Mouse (Mus musculus) midbrain, embryonic 15.5 days (tissue): Measurements from ENCODE around the gene Palm3. TPM values are rescaled to one million over a fixed set of nuclear protein-coding genes. Genes with fewer than 3 reads are reported as not detected.
"Not testable (repeated sequence)": the region's sequence is repeated elsewhere in the genome, so short reads cannot be mapped to it uniquely, and the experiment has no call there.

Experiments used
- ATAC-seq: fragments of 200-750 bp; cut with Nextera tagmentation; replicated peaks from 2 replicates; pipeline ENCODE4 v1.8.0; 2017; ENCODE audit warnings: moderate TSS enrichment
- H3K27ac ChIP-seq: fragments of 300-500 bp; sonication (generic); 2 replicates; pipeline ENCODE4 v1.5.1; 2015; ENCODE audit warnings: mild to moderate bottlenecking, inconsistent platforms
- H3K27me3 ChIP-seq: fragments of 300-500 bp; sonication (generic); replicated peaks from 2 replicates; pipeline ENCODE4 v1.6.1; 2015; ENCODE audit warnings: inconsistent platforms
- H3K36me3 ChIP-seq: fragments of 300-500 bp; sonication (generic); replicated peaks from 2 replicates; pipeline ENCODE4 v1.6.1; 2015; ENCODE audit warnings: inconsistent platforms
- H3K4me1 ChIP-seq: fragments of 300-500 bp; sonication (generic); 2 replicates; pipeline ENCODE4 v1.6.1; 2015; ENCODE audit warnings: inconsistent platforms
- H3K4me2 ChIP-seq: fragments of 300-500 bp; sonication (generic); 2 replicates; pipeline ENCODE4 v1.6.1; 2015; ENCODE audit warnings: inconsistent platforms, mild to moderate bottlenecking, moderate library complexity
- H3K4me3 ChIP-seq: fragments of 300-500 bp; sonication (generic); 2 replicates; pipeline ENCODE4 v1.5.1; 2015; ENCODE audit warnings: mild to moderate bottlenecking, inconsistent platforms
- H3K9ac ChIP-seq: fragments of 300-500 bp; sonication (generic); 2 replicates; pipeline ENCODE4 v1.6.1; 2015; ENCODE audit warnings: mild to moderate bottlenecking, inconsistent platforms
- H3K9me3 ChIP-seq: fragments of 300-500 bp; sonication (generic); 2 replicates; pipeline ENCODE4 v1.6.1; 2016; ENCODE audit warnings: inconsistent platforms
- WGBS: fragments of 180-500 bp; shearing (Covaris S2); methylation state at CpG from one replicate; pipeline ENCODE4 v1.1.7; 2015; ENCODE audit warnings: mixed read lengths; 5-methylcytosine and 5-hydroxymethylcytosine counted together
- polyA plus RNA-seq: library from polyadenylated mRNA; unstranded; fragments of >200 nt; fragmentation: Nextera tagmentation; extraction: Ambion mirVana; gene quantifications from 2 replicates; pipeline ENCODE4 v1.2.1, GENCODE M21; 2015

The Palm3 gene
- polyA plus RNA-seq, 1 experiment from 2014 or later = 2.6 TPM

GRCm38 (mm10) chr8:83981533-83981932 lies 39.7 kb upstream of the Palm3 start:
- WGBS = 96% methylated on average over 7 of the region's 7 CpGs
- Histone ChIP-seq H3K9me3 (no peaks in the 10 kb centered on the region), H3K4me2 (no peak overlapping the region), H3K4me1 (peaks cover 22% of the 10 kb centered on the region), H3K36me3 (peaks cover 45% of the 10 kb centered on the region), H3K27me3 (no peaks in the 10 kb centered on the region), H3K4me3 (no peak overlapping the region), H3K27ac (no peak overlapping the region), H3K9ac (no peak overlapping the region)
- no peak for ATAC-seq

GRCm38 (mm10) chr8:83982449-83982848 lies 38.8 kb upstream of the Palm3 start:
- H3K4me1 ChIP-seq = peaks cover 12% of the 10 kb centered on the region
- ATAC-seq = no peak
- no peak overlapping the region for H3K27ac ChIP-seq
- no peak overlapping the region for H3K4me3 ChIP-seq
- H3K36me3 ChIP-seq = peaks cover 53% of the 10 kb centered on the region
- no peak overlapping the region for H3K9ac ChIP-seq
- no peaks in the 10 kb centered on the region for H3K27me3 ChIP-seq
- 93% methylated on average over 4 of the region's 4 CpGs for WGBS
- no peak overlapping the region for H3K4me2 ChIP-seq
- H3K9me3 ChIP-seq = no peaks in the 10 kb centered on the region

GRCm38 (mm10) chr8:83983222-83983621 lies 38.0 kb upstream of the Palm3 start:
- H3K9ac ChIP-seq, H3K4me1 ChIP-seq, H3K4me2 ChIP-seq, H3K9me3 ChIP-seq, H3K27ac ChIP-seq, ATAC-seq, H3K4me3 ChIP-seq, H3K27me3 ChIP-seq: not testable (repeated sequence)
- 94% methylated on average over 2 of the region's 2 CpGs for WGBS
- peaks cover 57% of the 10 kb centered on the region for H3K36me3 ChIP-seq

- H3K4me3 ChIP-seq = no peak overlapping the region
- no peaks in the 10 kb centered on the region for H3K4me1 ChIP-seq
- H3K27me3 ChIP-seq = no peaks in the 10 kb centered on the region
- ATAC-seq = no peak
- no peak overlapping the region for H3K4me2 ChIP-seq
- no peaks in the 10 kb centered on the region for H3K9me3 ChIP-seq
- WGBS = 87% methylated on average over 7 of the region's 7 CpGs
- H3K9ac ChIP-seq = no peak overlapping the region
- peaks cover 58% of the 10 kb centered on the region for H3K36me3 ChIP-seq
- no peak overlapping the region for H3K27ac ChIP-seq
Observed at GRCm38 (mm10) chr8:83989243-83989642, 32.0 kb upstream of the Palm3 start.

- H3K27me3 ChIP-seq = no peaks in the 10 kb centered on the region
- H3K4me1 ChIP-seq = no peaks in the 10 kb centered on the region
- H3K9me3 ChIP-seq = no peaks in the 10 kb centered on the region
- H3K4me2 ChIP-seq = no peak overlapping the region
- peaks cover 59% of the 10 kb centered on the region for H3K36me3 ChIP-seq
- WGBS = 92% methylated on average over 14 of the region's 14 CpGs
- no peak overlapping the region for H3K4me3 ChIP-seq
- no peak for ATAC-seq
- H3K27ac ChIP-seq = no peak overlapping the region
- H3K9ac ChIP-seq = no peak overlapping the region
Observed at GRCm38 (mm10) chr8:83990170-83990569, 31.1 kb upstream of the Palm3 start.

- H3K9ac ChIP-seq = no peak overlapping the region
- no peak overlapping the region for H3K27ac ChIP-seq
- ATAC-seq = no peak
- peaks cover 5% of the 10 kb centered on the region for H3K4me1 ChIP-seq
- H3K27me3 ChIP-seq = no peaks in the 10 kb centered on the region
- no peak overlapping the region for H3K4me3 ChIP-seq
- H3K4me2 ChIP-seq = no peak overlapping the region
- no peaks in the 10 kb centered on the region for H3K9me3 ChIP-seq
- 84% methylated on average over 2 of the region's 2 CpGs for WGBS
- H3K36me3 ChIP-seq = peaks cover 40% of the 10 kb centered on the region
Observed at GRCm38 (mm10) chr8:83992488-83992887, 28.8 kb upstream of the Palm3 start.

GRCm38 (mm10) chr8:83994030-83994429 lies 27.2 kb upstream of the Palm3 start:
- Histone ChIP-seq H3K4me1 (peaks cover 12% of the 10 kb centered on the region), H3K36me3 (peaks cover 31% of the 10 kb centered on the region), H3K27me3 (no peaks in the 10 kb centered on the region), H3K4me3 (no peak overlapping the region), H3K9me3 (no peaks in the 10 kb centered on the region), H3K27ac (no peak overlapping the region), H3K4me2 (no peak overlapping the region), H3K9ac (no peak overlapping the region)
- no peak for ATAC-seq
- WGBS = 83% methylated on average over 3 of the region's 3 CpGs

- peak overlapping the region; percentile 90 for H3K4me2 ChIP-seq
- H3K27me3 ChIP-seq = peaks cover 7% of the 10 kb centered on the region
- 11% methylated on average over 12 of the region's 12 CpGs for WGBS
- no peaks in the 10 kb centered on the region for H3K9me3 ChIP-seq
- no peak for ATAC-seq
- H3K4me3 ChIP-seq = no peak overlapping the region
- no peak overlapping the region for H3K9ac ChIP-seq
- peaks cover 14% of the 10 kb centered on the region for H3K36me3 ChIP-seq
- no peak overlapping the region for H3K27ac ChIP-seq
- peaks cover 22% of the 10 kb centered on the region for H3K4me1 ChIP-seq
Observed at GRCm38 (mm10) chr8:83995973-83996372, 25.3 kb upstream of the Palm3 start.

GRCm38 (mm10) chr8:83996567-83997505 lies 24.4 kb upstream of the Palm3 start:
- ATAC-seq = peak; percentile 63
- Histone ChIP-seq H3K27ac (peak overlapping the region; percentile 89), H3K4me1 (peaks cover 29% of the 10 kb centered on the region), H3K9me3 (no peaks in the 10 kb centered on the region), H3K27me3 (peaks cover 13% of the 10 kb centered on the region), H3K4me2 (peak overlapping the region; percentile 90), H3K9ac (peak overlapping the region; percentile 56), H3K4me3 (peak overlapping the region; percentile 59), H3K36me3 (peaks cover 6% of the 10 kb centered on the region; the same call in 1 of the 2 replicates)
- under 1% methylated on average over 48 of the region's 103 CpGs for whole genome bisulfite sequencing

GRCm38 (mm10) chr8:83997511-83998141 lies 23.6 kb upstream of the Palm3 start, which contains the start of gene Samd1:
TSS of gene Samd1 (plus strand) at chr8:83997672.
- ATAC-seq = peak; percentile 21; the same call in 1 of the 2 replicates
- Histone ChIP-seq H3K4me3 (peak within 1 kb of the TSS; percentile 80), H3K4me2 (peak within 1 kb of the TSS; percentile 90), H3K9ac (peak within 1 kb of the TSS; percentile 56), H3K9me3 (no peaks in the 10 kb centered on the region), H3K27me3 (peaks cover 13% of the 10 kb centered on the region), H3K4me1 (peaks cover 29% of the 10 kb centered on the region), H3K36me3 (peaks cover 6% of the 10 kb centered on the region; the same call in 1 of the 2 replicates), H3K27ac (peak within 1 kb of the TSS; percentile 89)
- WGBS = under 1% methylated on average over 57 of the region's 112 CpGs

GRCm38 (mm10) chr8:83998231-83999056 lies 22.8 kb upstream of the Palm3 start:
- peaks cover 18% of the 10 kb centered on the region for H3K27me3 ChIP-seq
- H3K9ac ChIP-seq = peak overlapping the region; percentile 48
- H3K4me3 ChIP-seq = peak overlapping the region; percentile 80
- ATAC-seq = 0 out of 2 replicates have a peak, but pooled peaks have one; percentile 12
- H3K4me2 ChIP-seq = peak overlapping the region; percentile 72
- H3K27ac ChIP-seq = peak overlapping the region; percentile 84
- no peaks in the 10 kb centered on the region for H3K9me3 ChIP-seq
- peaks cover 6% of the 10 kb centered on the region; the same call in 1 of the 2 replicates for H3K36me3 ChIP-seq
- peaks cover 35% of the 10 kb centered on the region for H3K4me1 ChIP-seq
- WGBS = under 1% methylated on average over 83 of the region's 92 CpGs
